In the genomic region with DNA sequence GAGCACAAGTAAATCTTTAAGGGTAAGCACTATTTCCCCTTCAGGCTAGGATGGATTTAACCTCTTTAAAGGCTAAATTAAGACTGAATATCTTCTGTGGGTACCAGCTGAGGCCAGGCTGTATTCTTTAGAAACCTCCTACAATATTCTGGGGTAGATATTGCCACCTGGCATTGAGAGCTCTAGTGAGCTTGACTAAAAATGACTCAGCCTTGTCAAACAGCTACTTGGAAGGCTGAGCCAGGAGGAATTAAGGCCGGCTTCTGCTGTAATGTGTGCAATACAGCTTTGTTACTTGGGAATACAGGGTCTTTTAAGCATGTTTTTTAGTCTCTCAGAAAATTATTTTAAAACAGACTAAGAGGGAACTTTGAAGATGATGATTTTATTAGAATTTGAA, we compare ENCODE assay signal across 36 mouse cellular contexts. TPM values are rescaled to one million over a fixed set of nuclear protein-coding genes. Genes with fewer than 3 reads are reported as not detected.
A peak's percentile ranks its signal among the peaks of the same experiment; 100 is the strongest.
DNase-seq lines count a peak whose midpoint lies in the region; ATAC-seq and TF ChIP-seq lines count a peak whose summit lies in the region.
"Had no signal": no experiment of that assay in that cellular context is flagged by ENCODE, and none has a peak within 500 bp of the region (broad histone marks: within the 10 kb centered on the region; RNA-seq: fewer than 3 reads in every experiment).

No protein-coding gene starts in this region.

- no peaks in the 10 kb centered on the region for H3K36me3 ChIP-seq in midbrain, embryonic 14.5 days (ENCODE audit: control insufficient read depth, insufficient read depth, low read length)
- H3K36me3 ChIP-seq in midbrain, embryonic 13.5 days: no peaks in the 10 kb centered on the region
- H3K36me3 ChIP-seq: embryonic facial prominence, embryonic 12.5 days; forebrain, embryonic 10.5 days; heart, embryonic 12.5 days; hindbrain, embryonic 13.5 days; limb, embryonic 13.5 days; midbrain, embryonic 12.5 days; neural tube, embryonic 15.5 days; stomach, embryonic 15.5 days had no signal

- no peak for TF ChIP-seq POLR2A in brain, embryonic 14.5 days (IDR thresholded peaks at IDR 0.05; ENCODE audit: borderline replicate concordance, extremely low read depth, insufficient read depth, insufficient read length, poor library complexity, severe bottlenecking)

- no peaks in the 10 kb centered on the region for H3K4me1 ChIP-seq in midbrain, embryonic 14.5 days (ENCODE audit: control insufficient read depth, insufficient read depth, low read length)
- peaks cover 1% of the 10 kb centered on the region; the same call in 1 of the 2 replicates for H3K4me1 ChIP-seq in midbrain, embryonic 13.5 days (replicated peaks)
- H3K4me1 ChIP-seq: embryonic facial prominence, embryonic 12.5 days; heart, embryonic 12.5 days; limb, embryonic 13.5 days; neural tube, embryonic 15.5 days; stomach, embryonic 15.5 days had no signal

- no peak for ATAC-seq in midbrain, embryonic 14.5 days (ENCODE audit: low FRiP score, low TSS enrichment)
- ATAC-seq in midbrain, embryonic 13.5 days: no peak
- ATAC-seq: forebrain, embryonic 16.5 days; intestine, embryonic 16.5 days; liver, postnatal 0 days had no signal

- 49% methylated on average over 1 of the region's 1 CpGs for WGBS in midbrain, embryonic 14.5 days
- WGBS in midbrain, embryonic 13.5 days: 53% methylated on average over 1 of the region's 1 CpGs

- no peaks in the 10 kb centered on the region for H3K9me3 ChIP-seq in midbrain, embryonic 14.5 days (ENCODE audit: control insufficient read depth, low read length)
- no peaks in the 10 kb centered on the region for H3K9me3 ChIP-seq in midbrain, embryonic 13.5 days
- H3K9me3 ChIP-seq: embryonic facial prominence, embryonic 12.5 days; forebrain, embryonic 10.5 days; heart, embryonic 12.5 days; hindbrain, embryonic 13.5 days; limb, embryonic 13.5 days; midbrain, embryonic 12.5 days; neural tube, embryonic 15.5 days; stomach, embryonic 15.5 days had no signal

- no peak overlapping the region for H3K4me2 ChIP-seq in midbrain, embryonic 14.5 days (ENCODE audit: low read length)
- H3K4me2 ChIP-seq in midbrain, embryonic 13.5 days (replicated peaks): no peak overlapping the region
- H3K4me2 ChIP-seq: embryonic facial prominence, embryonic 12.5 days; heart, embryonic 12.5 days; hindbrain, embryonic 13.5 days; limb, embryonic 13.5 days; liver, embryonic 11.5 days; midbrain, embryonic 12.5 days; neural tube, embryonic 15.5 days; stomach, embryonic 15.5 days had no signal

- no peaks in the 10 kb centered on the region for H3K27me3 ChIP-seq in midbrain, embryonic 14.5 days (ENCODE audit: control insufficient read depth, insufficient read depth, low read length)
- no peaks in the 10 kb centered on the region for H3K27me3 ChIP-seq in midbrain, embryonic 13.5 days
- H3K27me3 ChIP-seq: embryonic facial prominence, embryonic 12.5 days; heart, embryonic 12.5 days; hindbrain, embryonic 13.5 days; limb, embryonic 13.5 days; midbrain, embryonic 12.5 days; neural tube, embryonic 15.5 days; stomach, embryonic 15.5 days had no signal

- peak; percentile 4 to 29 for DNase-seq in layer of hippocampus, adult 18-20 months (ENCODE audit: low spot score in 2 of 2)
- no peak for DNase-seq in layer of hippocampus, adult 11-12 months (ENCODE audit: low spot score)
- peak; percentile 37 for DNase-seq in midbrain, embryonic 14.5 days
- DNase-seq in brain, embryonic 14.5 days (ENCODE audit: low read depth): peak; percentile 23
- DNase-seq in telencephalon, adult 2 months (ENCODE audit: low read depth, low spot score): peak; percentile 77
- DNase-seq in cerebellum, adult 8-10 months: no peak
- DNase-seq: adrenal gland, postnatal 25 days; B cell, adult 2 months; cerebellum, adult 9-10 months; cerebellum, postnatal 36 days; heart, adult 2 months; heart, postnatal 4 days; kidney, adult 8-10 months; kidney, postnatal 4 days; liver, postnatal 0 days; lung, postnatal 36 days; thymus, postnatal 14 days had no signal

- no peak overlapping the region for H3K4me3 ChIP-seq in midbrain, embryonic 14.5 days (replicated peaks; ENCODE audit: low read depth, low read length)
- no peak overlapping the region for H3K4me3 ChIP-seq in midbrain, embryonic 13.5 days (replicated peaks)
- H3K4me3 ChIP-seq: embryonic facial prominence, embryonic 12.5 days; forebrain, embryonic 10.5 days; heart, adult 2 months; heart, embryonic 12.5 days; hindbrain, embryonic 13.5 days; limb, embryonic 13.5 days; midbrain, embryonic 12.5 days; neural tube, embryonic 15.5 days; stomach, embryonic 15.5 days had no signal

- no peak overlapping the region for H3K9ac ChIP-seq in midbrain, embryonic 14.5 days (replicated peaks; ENCODE audit: low read length)
- H3K9ac ChIP-seq in midbrain, embryonic 13.5 days (replicated peaks): no peak overlapping the region
- H3K9ac ChIP-seq: embryonic facial prominence, embryonic 12.5 days; heart, embryonic 12.5 days; hindbrain, embryonic 13.5 days; limb, embryonic 13.5 days; liver, postnatal 0 days; midbrain, embryonic 12.5 days; neural tube, embryonic 15.5 days; stomach, embryonic 15.5 days had no signal

- no peak for TF ChIP-seq CTCF in brain, embryonic 14.5 days (IDR thresholded peaks at IDR 0.05; ENCODE audit: borderline replicate concordance, extremely low read depth, insufficient read depth, insufficient read length)

- H3K27ac ChIP-seq in midbrain, embryonic 14.5 days (replicated peaks; ENCODE audit: low read depth, low read length): no peak overlapping the region
- no peak overlapping the region for H3K27ac ChIP-seq in midbrain, embryonic 13.5 days
- H3K27ac ChIP-seq: embryonic facial prominence, embryonic 12.5 days; forebrain, embryonic 10.5 days; heart, adult 2 months; hindbrain, embryonic 13.5 days; kidney, postnatal 0 days; limb, embryonic 13.5 days; midbrain, embryonic 12.5 days; neural tube, embryonic 15.5 days; stomach, embryonic 15.5 days had no signal

RNA-seq across cellular contexts. Expression of a gene that starts 7.2 kb away (rescaled TPM):
- under 1 TPM in 1 of 2 experiments, not detected in 1; 0.10 TPM for total RNA-seq in layer of hippocampus, adult 18-20 months (2021)
- polyA plus RNA-seq in midbrain, embryonic 14.5 days (2014; fragmentation: Nextera tagmentation; extraction: Ambion mirVana): 2.6 and 6.9 TPM in 2 replicates
- 5.9 and 7.9 TPM in 2 replicates for polyA plus RNA-seq in midbrain, embryonic 13.5 days (2015; fragmentation: Nextera tagmentation; extraction: Ambion mirVana)
- 2.0 and 2.5 TPM in 2 replicates for polyA plus RNA-seq in brain, embryonic 14.5 days (2012; rRNA removed)
- total RNA-seq: gastrocnemius, adult 8-10 months; gastrocnemius, postnatal 4 days; heart, adult 2 months; heart, postnatal 4 days; megakaryocyte, adult 5-6 weeks had no signal
- polyA plus RNA-seq: heart, adult 2 months; heart, postnatal 0 days; intestine, embryonic 16.5 days; kidney, postnatal 0 days; limb, embryonic 13.5 days; liver, embryonic 11.5 days; liver, postnatal 0 days; lung, embryonic 16.5 days; urinary bladder, adult 2 months had no signal

RNA-seq across cellular contexts. Expression of a gene that starts 35.5 kb away (rescaled TPM):
- total RNA-seq in layer of hippocampus, adult 18-20 months (2021): 1 to 10 TPM in 1 of 2 experiments, under 1 TPM in 1; 0.92 to 1.3 TPM
- 0.17 TPM in 1 of 2 replicates, not detected in the other for polyA plus RNA-seq in midbrain, embryonic 14.5 days (2014; fragmentation: Nextera tagmentation; extraction: Ambion mirVana)
- polyA plus RNA-seq in midbrain, embryonic 13.5 days (2015; fragmentation: Nextera tagmentation; extraction: Ambion mirVana): not detected in 2 replicates
- polyA plus RNA-seq in brain, embryonic 14.5 days (2012; rRNA removed): 0.16 TPM in 1 of 2 replicates, not detected in the other
- polyA plus RNA-seq: forebrain, embryonic 16.5 days; heart, postnatal 0 days; hindbrain, embryonic 13.5 days; midbrain, embryonic 12.5 days had no signal

Comparison
In these comparisons a context has a peak if more than half of its experiments do, and no peak if none do; other contexts are left out.
1. DNase-seq: peak in layer of hippocampus, adult 18-20 months (2 of 2), midbrain, embryonic 14.5 days (single experiment), brain, embryonic 14.5 days (single experiment) and telencephalon, adult 2 months (single experiment); none in layer of hippocampus, adult 11-12 months (single experiment) and cerebellum, adult 8-10 months (single experiment).